Mouse (Mus musculus) urinary bladder, adult 18-20 months (tissue): ENCODE measurements around the gene BC005537.
"Not testable (repeated sequence)": the region's sequence is repeated elsewhere in the genome, so short reads cannot be mapped to it uniquely, and the experiment has no call there.

Experiments
- DNase-seq, 2 experiments: peaks; one replicate each; pipeline ENCODE4 v3.0.0; 2022; ENCODE audit warnings: low spot score in 2 of 2, mixed read lengths in 2 of 2

BC005537 gene

GRCm38 (mm10) chr13:24799925-24800673, 1.4 kb upstream of the BC005537 start:
- peak; percentile 21 to 49 for DNase-seq

- peak; percentile 94 to 97 for DNase-seq
Observed at GRCm38 (mm10) chr13:24800674-24801307, 666 bp upstream of the BC005537 start.

GRCm38 (mm10) chr13:24802131-24802691, 754 bp downstream of the BC005537 start:
- peak; percentile 17 to 33 for DNase-seq

DNA sequence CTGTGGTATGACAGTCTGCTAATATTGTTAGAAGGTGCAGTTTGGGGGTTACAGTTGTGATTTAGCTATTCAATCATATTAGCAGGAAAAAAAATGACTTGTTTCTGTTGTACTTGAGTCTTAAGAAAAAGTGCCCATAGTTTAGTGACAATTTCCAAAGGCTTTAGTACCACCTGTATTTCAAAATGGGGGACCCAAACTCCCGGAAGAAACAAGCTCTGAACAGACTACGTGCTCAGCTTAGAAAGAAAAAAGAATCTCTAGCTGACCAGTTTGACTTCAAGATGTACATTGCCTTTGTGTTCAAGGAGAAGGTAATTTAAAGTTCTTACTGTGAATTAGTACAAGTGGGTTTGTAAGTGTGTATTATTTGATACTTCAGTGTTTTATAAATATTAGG, 1.7 kb downstream of the BC005537 start:
- no peak for DNase-seq

- DNase-seq: no peak
Observed at GRCm38 (mm10) chr13:24806079-24806478, 4.6 kb downstream of the BC005537 start.

DNA sequence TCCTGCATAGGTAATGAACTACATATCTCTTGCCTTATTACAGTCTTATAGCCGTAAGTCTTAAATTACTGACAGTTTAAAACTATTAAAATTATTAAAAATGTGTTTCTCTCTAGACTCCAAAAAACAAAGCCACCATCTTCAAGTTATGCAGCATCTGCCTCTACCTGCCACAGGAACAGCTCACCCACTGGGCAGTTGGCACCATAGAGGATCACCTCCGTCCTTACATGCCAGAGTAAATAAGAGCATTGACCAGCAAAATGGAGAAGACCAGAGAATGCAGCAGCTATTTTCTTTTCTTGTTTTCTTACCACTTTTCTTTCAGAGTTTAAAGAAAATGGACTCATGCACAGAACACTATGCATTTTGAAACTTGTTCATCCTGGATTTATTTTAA, 11.1 kb downstream of the BC005537 start:
- DNase-seq: no peak

- DNase-seq: no peak
Observed at GRCm38 (mm10) chr13:24814616-24815015, 13.2 kb downstream of the BC005537 start.

- DNase-seq: no peak
Observed at GRCm38 (mm10) chr13:24816125-24817092, 15.0 kb downstream of the BC005537 start.

- no peak for DNase-seq
Observed at GRCm38 (mm10) chr13:24819931-24820330, 18.5 kb downstream of the BC005537 start.

DNA sequence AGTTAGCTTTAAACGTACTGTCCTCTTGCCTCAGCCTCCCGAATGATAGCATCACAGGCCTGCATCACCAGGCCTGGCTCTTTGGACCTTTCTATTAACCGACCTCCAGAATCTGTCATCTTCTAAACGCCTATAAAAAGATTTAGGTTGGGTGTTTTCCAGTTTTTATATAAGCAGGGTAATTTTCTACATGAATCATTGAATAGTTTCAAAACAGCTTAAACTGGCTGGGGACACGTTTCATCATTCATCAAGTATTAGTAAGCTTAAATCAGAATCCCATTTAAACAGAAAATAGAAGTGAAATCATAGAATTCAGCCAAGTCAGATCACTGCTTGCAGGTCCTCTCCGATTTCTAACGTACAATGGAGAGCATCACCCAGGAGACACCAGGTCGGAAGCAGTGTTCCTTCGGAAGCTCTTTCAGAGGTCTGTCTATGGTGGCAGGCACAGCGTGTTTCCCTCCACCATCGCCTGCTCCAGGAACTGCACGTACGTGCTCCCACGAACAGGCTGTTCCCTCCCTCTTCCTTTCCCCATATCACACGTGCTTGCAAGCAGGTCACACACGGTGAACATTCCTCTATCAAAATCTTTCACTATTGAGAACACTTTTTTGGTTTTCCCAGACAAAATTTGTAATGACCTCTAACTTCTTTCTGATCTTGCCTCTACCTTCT, 21.3 kb downstream of the BC005537 start:
- DNase-seq: no peak

DNA sequence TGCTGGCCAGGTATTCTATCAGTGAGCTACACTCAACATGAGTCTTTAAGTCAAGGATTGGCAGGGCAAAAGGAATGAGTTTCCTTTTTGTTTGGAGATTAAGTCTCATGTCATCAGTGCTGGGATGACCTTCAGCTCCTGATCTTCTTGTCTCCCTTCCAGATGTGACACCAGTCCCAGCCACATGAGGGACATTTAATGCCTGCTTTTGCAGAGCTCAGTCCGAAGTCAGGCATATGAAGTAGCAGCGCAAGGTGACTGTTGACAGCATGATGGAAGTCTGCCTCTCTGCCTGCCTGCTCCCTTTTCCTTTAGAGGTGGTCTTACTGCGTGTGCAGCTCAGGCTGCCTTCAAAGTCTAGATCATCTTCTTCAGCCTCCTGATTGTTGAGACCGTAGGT, 23.2 kb downstream of the BC005537 start:
- DNase-seq: no peak

DNA sequence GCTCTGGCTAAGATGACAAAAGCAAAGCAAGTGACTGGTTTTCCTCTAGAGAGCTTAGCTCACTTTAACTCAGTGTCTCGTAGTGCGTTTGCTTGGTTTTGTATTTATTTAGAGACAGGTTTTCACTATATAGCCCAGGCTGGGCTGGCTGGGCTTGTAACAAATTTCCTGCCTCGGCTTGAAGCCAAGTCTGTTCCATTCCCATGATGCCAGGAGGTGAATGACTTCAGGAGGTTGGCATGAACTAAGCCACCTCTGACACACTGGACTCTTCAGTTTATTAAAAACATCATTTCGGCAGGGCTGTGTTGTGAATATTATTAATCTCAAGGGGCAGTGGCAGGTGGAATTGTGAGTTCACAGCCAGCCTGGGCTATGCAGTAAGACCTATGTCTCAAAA, 24.1 kb downstream of the BC005537 start:
- DNase-seq: no peak

DNA sequence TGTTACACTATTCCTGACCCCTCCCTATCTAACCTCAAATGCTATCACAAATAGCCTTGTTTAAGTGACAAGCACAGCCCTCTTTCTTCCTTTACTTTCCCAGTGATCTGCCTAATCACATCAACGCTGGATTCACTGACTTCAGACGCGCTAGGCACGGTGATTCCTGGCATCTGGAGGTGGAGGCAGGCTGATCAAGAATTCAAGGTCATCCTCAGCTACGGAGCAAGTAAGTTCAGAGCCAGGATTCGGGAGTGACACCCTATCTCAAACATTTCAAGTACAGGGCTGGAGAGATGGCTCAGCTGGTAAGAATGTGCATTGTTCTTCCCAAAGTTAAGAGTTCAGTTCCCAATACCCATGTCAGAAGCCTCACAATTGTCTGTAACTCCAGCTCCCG, 24.7 kb downstream of the BC005537 start:
- no peak for DNase-seq

GRCm38 (mm10) chr13:24830756-24831352, 29.4 kb downstream of the BC005537 start:
- DNase-seq: no peak

GRCm38 (mm10) chr13:24831353-24832130, 30.1 kb downstream of the BC005537 start, which contains the start of the genes Acot13 and Tdp2:
Gene Acot13, minus strand, starts transcription at chr13:24831540.
Gene Tdp2, plus strand, starts transcription at chr13:24831679.
- peak; percentile 79 to 90 for DNase-seq

DNA sequence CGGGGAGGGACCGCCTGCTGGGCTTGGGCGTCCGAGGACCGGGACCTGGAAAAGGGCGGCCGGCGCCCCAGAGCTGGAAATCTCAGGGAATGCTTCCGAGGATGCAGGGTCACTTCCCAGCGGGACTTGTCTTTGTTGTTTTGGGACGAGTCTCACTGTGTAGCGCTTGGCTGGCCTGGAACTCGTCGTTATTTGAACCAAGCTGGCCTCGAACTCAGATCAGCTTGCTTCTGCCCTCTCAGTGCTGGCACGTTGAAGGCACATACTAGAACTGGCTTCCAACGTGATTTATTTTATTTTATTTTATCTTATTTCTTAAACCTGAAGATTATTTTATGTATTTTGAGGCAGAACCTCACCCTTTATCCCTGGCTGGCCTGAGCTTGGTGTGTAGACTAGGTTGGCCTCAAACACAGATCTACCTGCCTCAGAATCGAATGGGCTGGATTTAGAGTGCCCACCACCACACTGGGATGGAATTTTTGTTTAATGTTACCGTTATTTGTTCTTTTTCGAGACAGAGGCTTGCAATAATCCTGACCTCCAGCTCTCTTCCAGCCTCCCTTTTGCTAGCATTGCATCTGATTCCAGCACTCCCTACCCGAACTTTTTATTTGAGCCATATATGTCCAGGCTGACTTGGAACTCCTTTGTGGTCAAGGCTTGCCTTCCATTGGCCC, 30.8 kb downstream of the BC005537 start:
- no peak for DNase-seq

- no peak for DNase-seq
Observed at GRCm38 (mm10) chr13:24832811-24833155, 31.3 kb downstream of the BC005537 start.

GRCm38 (mm10) chr13:24837765-24838164, 36.3 kb downstream of the BC005537 start:
- not testable (repeated sequence) for DNase-seq

DNA sequence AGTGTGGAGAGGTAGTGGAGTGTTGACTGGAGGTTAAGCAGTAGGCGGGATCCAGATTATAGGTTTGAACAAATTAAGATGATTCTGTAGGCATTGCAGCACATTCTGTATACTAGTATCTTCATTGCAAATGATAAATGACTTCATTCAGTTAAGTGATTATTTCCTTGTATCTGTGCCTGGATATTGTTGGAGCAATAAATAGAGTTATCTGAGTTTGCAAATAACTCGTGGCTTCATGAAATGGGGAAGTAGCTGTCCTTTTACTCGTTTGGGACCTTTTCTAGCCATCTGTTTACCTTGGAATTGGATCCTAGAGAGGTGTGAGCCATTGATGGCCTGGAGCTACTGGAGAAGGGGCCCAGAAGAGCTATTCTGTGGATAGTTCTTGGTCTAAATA, 38.4 kb downstream of the BC005537 start:
- DNase-seq: no peak
